ENCODE assay signal across 14 mouse cellular contexts in the genomic region with DNA sequence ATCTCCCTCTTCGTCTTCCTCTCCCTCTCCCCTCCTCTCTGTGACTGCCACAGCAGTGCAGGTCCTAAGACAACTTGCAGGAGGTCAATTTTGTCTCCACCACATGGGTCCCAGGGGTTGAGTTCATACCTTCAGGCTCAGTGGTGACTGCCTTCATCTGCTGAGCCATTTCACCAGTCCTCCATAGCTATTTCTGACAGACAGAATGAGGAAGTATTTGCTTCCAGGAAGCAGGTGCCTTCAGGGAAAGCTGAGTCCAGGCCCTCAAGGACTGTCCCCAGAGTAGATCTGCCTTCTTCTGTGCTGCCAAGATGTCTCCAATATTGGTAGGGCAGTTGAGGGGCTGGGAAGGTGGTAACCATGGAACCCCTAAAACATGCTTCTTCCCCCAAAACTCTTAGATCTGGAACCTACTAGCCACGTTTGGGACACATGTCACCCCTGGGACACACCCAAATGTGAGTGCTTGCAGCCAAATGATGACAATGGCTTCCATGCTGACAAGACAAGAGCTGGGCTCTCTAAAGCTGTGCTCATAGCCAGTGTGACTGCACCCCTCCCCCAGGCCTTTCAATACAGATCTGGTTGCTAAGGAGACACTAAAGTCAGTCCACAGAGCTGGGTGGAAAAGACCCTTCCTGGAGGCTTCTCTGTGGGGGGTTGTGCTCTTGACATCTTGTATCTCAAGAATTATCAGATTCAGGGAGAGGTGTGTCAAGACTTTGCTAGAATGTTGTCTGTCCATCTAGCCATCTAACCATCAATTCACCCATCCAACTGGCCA.
"Had no signal": no experiment of that assay in that cellular context is flagged by ENCODE, and none has a peak within 500 bp of the region (broad histone marks: within the 10 kb centered on the region; RNA-seq: fewer than 3 reads in every experiment).

No protein-coding gene starts in this region.

- ATAC-seq: liver, embryonic 12.5 days had no signal

- H3K27ac ChIP-seq: kidney, postnatal 0 days; limb, embryonic 15.5 days; liver, embryonic 12.5 days; neural tube, embryonic 15.5 days had no signal

- H3K4me3 ChIP-seq: limb, embryonic 15.5 days; liver, embryonic 12.5 days; myocyte; neural tube, embryonic 15.5 days had no signal

- H3K9ac ChIP-seq: limb, embryonic 15.5 days; liver, embryonic 12.5 days; lung, embryonic 14.5 days; neural tube, embryonic 15.5 days had no signal

- H3K9me3 ChIP-seq: limb, embryonic 15.5 days; liver, embryonic 12.5 days; neural tube, embryonic 15.5 days had no signal

- H3K36me3 ChIP-seq: limb, embryonic 15.5 days; liver, embryonic 12.5 days; neural tube, embryonic 15.5 days had no signal

- H3K4me2 ChIP-seq: limb, embryonic 15.5 days; liver, embryonic 12.5 days; lung, embryonic 14.5 days; neural tube, embryonic 15.5 days had no signal

- DNase-seq: kidney, adult 9 months; kidney, postnatal 36 days; layer of hippocampus, adult 9-11 months; layer of hippocampus, postnatal 36 days; lung, postnatal 10 days; lung, postnatal 4 days; right cerebral cortex, adult 18-20 months; thymus, postnatal 36 days had no signal
